Mouse (Mus musculus): ENCODE measurements around the gene Rps6ka3.
A peak's percentile ranks its signal among the peaks of the same experiment; 100 is the strongest.

Rps6ka3 gene

GRCm38 (mm10) chrX:159321342-159321741, 111.2 kb downstream of the Rps6ka3 start:
- peak; percentile 24 for DNase-seq (ENCODE audit: low read depth, low spot score)

DNA sequence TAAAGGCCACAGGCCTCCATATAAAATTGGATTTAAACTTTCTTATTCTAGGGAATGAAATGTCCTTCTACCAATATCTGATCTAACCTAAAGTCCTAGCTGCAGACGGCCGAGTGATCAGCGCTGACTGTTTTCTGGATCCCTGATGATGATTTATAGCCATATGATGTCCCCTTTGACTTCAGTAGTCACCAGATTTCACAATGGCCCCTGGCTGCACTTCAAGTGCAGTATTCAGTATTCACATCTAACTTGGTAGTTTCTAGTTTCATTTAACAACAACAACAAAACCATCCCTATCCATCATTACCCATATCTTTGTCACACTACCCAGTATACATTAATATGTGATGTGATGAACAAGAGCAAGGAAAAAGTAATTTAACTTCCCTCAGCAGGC, 154.4 kb downstream of the Rps6ka3 start:
- DNase-seq (ENCODE audit: low read depth, low spot score) = no peak

GRCm38 (mm10) chrX:159371831-159372752, 162.0 kb downstream of the Rps6ka3 start, which contains the start of gene Eif1ax:
Eif1ax (plus strand) TSS chrX:159372178.
- DNase-seq (ENCODE audit: low read depth, low spot score) = peak; percentile 69

DNA sequence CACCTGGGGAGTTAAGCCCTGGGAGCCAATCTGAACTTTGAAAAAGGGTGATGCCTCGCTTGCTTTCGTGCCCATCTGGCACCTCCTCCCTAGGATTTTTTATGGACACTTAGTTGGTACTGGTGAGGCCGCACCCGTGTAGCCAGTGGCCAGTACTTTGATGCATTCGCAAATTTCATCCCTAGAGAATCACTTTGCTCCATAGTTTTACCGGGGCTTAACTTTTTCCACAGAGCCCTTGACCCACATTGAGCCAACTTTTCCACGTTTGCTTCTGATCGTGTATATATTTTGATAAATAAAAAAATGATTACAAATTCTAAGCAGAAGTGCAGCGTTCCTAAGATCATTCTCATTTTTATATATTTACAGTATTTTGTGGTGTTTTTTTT, 162.6 kb downstream of the Rps6ka3 start:
- DNase-seq (ENCODE audit: low read depth, low spot score) = no peak

DNA sequence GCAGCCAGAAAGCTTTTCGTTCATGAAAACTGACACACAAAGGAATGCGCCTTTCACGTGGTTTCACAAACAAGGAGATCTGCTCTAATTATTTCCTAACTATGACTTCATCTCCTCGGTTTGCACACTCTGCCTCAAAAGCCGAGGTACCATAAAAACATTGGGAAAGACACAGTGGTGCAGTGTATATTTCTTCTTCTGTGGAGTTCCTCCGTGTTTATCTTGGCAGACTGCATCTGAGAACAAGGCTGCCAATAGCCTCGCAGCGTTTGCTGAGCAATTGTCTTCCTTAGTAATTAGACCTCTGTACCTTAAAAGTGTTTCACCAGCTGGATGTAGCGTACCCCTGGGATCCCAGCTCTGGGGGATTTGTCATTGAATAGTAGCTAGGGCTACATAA, 177.0 kb downstream of the Rps6ka3 start:
- DNase-seq (ENCODE audit: low read depth, low spot score) = no peak

GRCm38 (mm10) chrX:159388953-159389352, 178.8 kb downstream of the Rps6ka3 start:
- DNase-seq (ENCODE audit: low read depth, low spot score) = no peak

DNA sequence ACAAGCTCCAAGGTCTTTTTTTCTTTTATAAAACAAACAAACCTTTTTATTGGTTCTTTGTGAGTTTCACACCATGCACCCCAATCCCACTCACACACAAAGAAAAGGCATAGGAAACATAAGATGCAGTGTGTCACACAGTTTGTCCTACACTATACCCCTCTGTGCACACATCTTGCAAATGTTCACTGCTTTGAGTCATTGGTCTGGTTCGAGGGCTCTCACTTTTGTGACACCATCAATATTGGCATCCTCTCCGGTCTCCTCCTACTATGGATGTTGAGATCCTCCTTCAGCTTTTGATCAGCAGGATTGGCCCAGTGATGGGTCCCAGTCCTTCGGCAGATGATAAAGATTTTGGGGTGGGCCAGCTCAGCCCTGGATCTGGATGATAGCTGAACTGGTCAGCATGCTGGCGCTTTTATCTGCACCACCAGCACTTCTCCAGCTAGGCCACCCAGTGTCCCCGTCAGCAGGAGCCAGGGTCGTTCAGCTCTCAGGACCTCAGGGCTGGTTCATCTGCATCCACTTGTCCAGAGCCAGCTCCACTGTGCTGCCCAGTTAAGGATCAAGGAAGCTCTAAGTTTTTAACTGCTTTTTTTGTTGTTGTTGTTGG, 180.3 kb downstream of the Rps6ka3 start:
- no peak for DNase-seq (ENCODE audit: low read depth, low spot score)

DNA sequence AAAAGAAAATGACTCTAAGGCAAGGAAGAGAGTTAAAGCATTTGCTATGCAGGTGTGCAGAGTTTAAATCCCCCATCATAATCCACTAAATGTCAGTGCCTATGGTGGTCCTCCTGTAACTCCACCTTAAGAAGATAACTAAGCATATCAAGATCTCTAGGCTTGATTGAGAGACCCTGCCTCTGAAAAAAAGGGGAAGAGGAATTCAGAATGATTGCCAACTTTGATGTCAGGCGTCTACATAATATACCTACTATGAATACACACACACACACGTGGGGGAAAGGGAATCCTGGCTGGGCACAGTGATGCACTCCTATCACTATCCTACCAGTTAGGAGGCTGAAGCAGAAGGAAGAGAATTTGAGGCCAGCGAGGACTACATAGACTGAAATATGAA, 181.1 kb downstream of the Rps6ka3 start:
- no peak for DNase-seq (ENCODE audit: low read depth, low spot score)

GRCm38 (mm10) chrX:159409253-159409652, 199.1 kb downstream of the Rps6ka3 start:
- DNase-seq (ENCODE audit: low read depth, low spot score) = peak; percentile 5

- DNase-seq (ENCODE audit: low read depth, low spot score) = no peak
Measured at GRCm38 (mm10) chrX:159414130-159414828, 204.2 kb downstream of the Rps6ka3 start, which contains the start of gene Map7d2. Map7d2 (plus strand) TSS chrX:159414572.

DNA sequence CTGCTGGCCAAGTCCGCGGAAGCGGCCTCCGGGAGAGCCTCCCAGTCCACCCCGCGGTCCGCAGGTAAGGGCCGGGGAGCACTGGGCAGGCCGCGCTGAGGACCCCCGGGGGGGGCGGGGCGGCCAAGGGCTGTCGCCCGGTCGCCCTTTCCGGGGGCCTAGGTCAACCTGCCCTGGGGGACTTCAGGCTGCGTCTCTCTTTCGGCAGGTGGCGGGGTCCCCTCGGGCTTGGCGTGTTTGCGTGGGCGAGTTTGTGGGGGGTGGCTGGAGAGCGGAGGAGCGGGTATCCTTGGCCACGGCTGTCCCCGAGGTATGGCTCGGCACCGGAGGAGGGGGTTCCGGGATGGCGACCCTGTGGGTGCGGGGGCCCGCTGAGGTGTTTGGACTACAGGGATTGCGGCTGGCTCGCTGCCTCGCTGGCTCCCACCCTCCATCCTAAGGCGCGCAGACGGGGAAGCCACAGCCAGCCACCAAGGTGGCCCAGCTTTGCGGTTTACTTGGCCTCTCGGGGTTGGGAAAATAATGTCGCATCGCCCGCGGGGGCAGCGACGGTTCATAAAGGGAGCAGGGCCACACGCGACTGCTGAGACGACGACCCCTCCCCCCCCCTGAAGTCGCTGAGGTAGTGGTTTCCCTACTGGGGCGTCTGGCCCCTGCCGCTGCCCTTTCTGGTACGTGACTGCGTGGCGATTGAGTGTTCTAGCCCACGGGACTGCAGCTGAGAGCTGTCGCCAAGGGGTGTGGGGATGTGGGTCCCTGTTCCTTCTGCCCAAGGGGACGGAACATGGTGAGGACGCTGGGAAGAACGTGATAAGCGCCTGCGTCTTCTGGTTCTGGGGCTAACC, 204.9 kb downstream of the Rps6ka3 start:
- DNase-seq (ENCODE audit: low read depth, low spot score) = no peak

Measured in c-Kit-negative CD71-positive TER-119-positive erythroid progenitor cells, embryonic 14.5 days (primary cell).